In genomic region chr7:45465112-45465511, GRCm38 (mm10) we compare ENCODE assay signal across 12 mouse cellular contexts. TPM values are rescaled to one million over a fixed set of nuclear protein-coding genes. Genes with fewer than 3 reads are reported as not detected.
DNase-seq lines count a peak whose midpoint lies in the region; ATAC-seq and TF ChIP-seq lines count a peak whose summit lies in the region.
"Had no signal": no experiment of that assay in that cellular context is flagged by ENCODE, and none has a peak within 500 bp of the region (broad histone marks: within the 10 kb centered on the region; RNA-seq: fewer than 3 reads in every experiment).

No protein-coding gene starts in this region.

- peak overlapping the region; percentile 86; the same call in 1 of the 2 replicates for H3K9ac ChIP-seq in embryonic facial prominence, embryonic 12.5 days
- no peak overlapping the region for H3K9ac ChIP-seq in intestine, embryonic 15.5 days
- no peak overlapping the region for H3K9ac ChIP-seq in midbrain, embryonic 14.5 days (replicated peaks; ENCODE audit: low read length)

- no peak for DNase-seq in layer of hippocampus, adult 2 months (ENCODE audit: low spot score in 2 of 2)
- DNase-seq in layer of hippocampus, postnatal 25 days (ENCODE audit: extremely low spot score in 1 of 2, low spot score in 1 of 2): no peak
- DNase-seq in midbrain, embryonic 14.5 days: no peak
- DNase-seq in thymus, postnatal 36 days: no peak
- DNase-seq in layer of hippocampus, postnatal 36 days: no peak
- DNase-seq in lung, postnatal 10 days: no peak
- DNase-seq: adrenal gland, postnatal 25 days; gastrocnemius, postnatal 25 days had no signal

- no peak for TF ChIP-seq CTCF in layer of hippocampus, adult 2 months (conservative IDR thresholded peaks at IDR 0.05)

- peaks cover 35% of the 10 kb centered on the region for H3K36me3 ChIP-seq in embryonic facial prominence, embryonic 12.5 days
- peaks cover 16% of the 10 kb centered on the region for H3K36me3 ChIP-seq in intestine, embryonic 15.5 days
- peaks cover 34% of the 10 kb centered on the region for H3K36me3 ChIP-seq in midbrain, embryonic 14.5 days (ENCODE audit: control insufficient read depth, insufficient read depth, low read length)

- peak overlapping the region; percentile 75; the same call in 1 of the 2 replicates for H3K4me3 ChIP-seq in layer of hippocampus, adult 2 months
- H3K4me3 ChIP-seq in embryonic facial prominence, embryonic 12.5 days: peak overlapping the region; percentile 84
- no peak overlapping the region for H3K4me3 ChIP-seq in intestine, embryonic 15.5 days (replicated peaks)
- H3K4me3 ChIP-seq in midbrain, embryonic 14.5 days (replicated peaks; ENCODE audit: low read depth, low read length): 0 out of 2 replicates have a peak overlapping the region, but pooled peaks have one; percentile 84

- no peak overlapping the region for H3K4me2 ChIP-seq in embryonic facial prominence, embryonic 12.5 days (replicated peaks)
- H3K4me2 ChIP-seq in intestine, embryonic 15.5 days (replicated peaks): peak overlapping the region; percentile 89
- H3K4me2 ChIP-seq in midbrain, embryonic 14.5 days (ENCODE audit: low read length): peak overlapping the region; percentile 95; the same call in 1 of the 2 replicates

- H3K27ac ChIP-seq in layer of hippocampus, adult 2 months: peak overlapping the region; percentile 96; the same call in 1 of the 2 replicates
- H3K27ac ChIP-seq in embryonic facial prominence, embryonic 12.5 days: no peak overlapping the region
- H3K27ac ChIP-seq in intestine, embryonic 15.5 days: no peak overlapping the region
- no peak overlapping the region for H3K27ac ChIP-seq in midbrain, embryonic 14.5 days (replicated peaks; ENCODE audit: low read depth, low read length)

- ATAC-seq in embryonic facial prominence, embryonic 12.5 days (ENCODE audit: insufficient number of reproducible peaks, insufficient read depth, low FRiP score, low TSS enrichment): no peak
- ATAC-seq in intestine, embryonic 15.5 days: no peak
- ATAC-seq in midbrain, embryonic 14.5 days (ENCODE audit: low FRiP score, low TSS enrichment): no peak

- H3K4me1 ChIP-seq in embryonic facial prominence, embryonic 12.5 days: peaks cover 22% of the 10 kb centered on the region
- peaks cover 32% of the 10 kb centered on the region for H3K4me1 ChIP-seq in intestine, embryonic 15.5 days (replicated peaks)
- H3K4me1 ChIP-seq in midbrain, embryonic 14.5 days (ENCODE audit: control insufficient read depth, insufficient read depth, low read length): peaks cover 23% of the 10 kb centered on the region

- WGBS in embryonic facial prominence, embryonic 12.5 days: 94% methylated on average over 12 of the region's 12 CpGs
- WGBS in intestine, embryonic 15.5 days: 94% methylated on average over 12 of the region's 12 CpGs
- WGBS in midbrain, embryonic 14.5 days: 97% methylated on average over 12 of the region's 12 CpGs

- H3K9me3 ChIP-seq in embryonic facial prominence, embryonic 12.5 days: no peaks in the 10 kb centered on the region
- H3K9me3 ChIP-seq in intestine, embryonic 15.5 days: no peaks in the 10 kb centered on the region
- H3K9me3 ChIP-seq in midbrain, embryonic 14.5 days (ENCODE audit: control insufficient read depth, low read length): no peaks in the 10 kb centered on the region

- H3K27me3 ChIP-seq in embryonic facial prominence, embryonic 12.5 days: no peaks in the 10 kb centered on the region
- H3K27me3 ChIP-seq in intestine, embryonic 15.5 days (replicated peaks): no peaks in the 10 kb centered on the region
- H3K27me3 ChIP-seq in midbrain, embryonic 14.5 days (ENCODE audit: control insufficient read depth, insufficient read depth, low read length): no peaks in the 10 kb centered on the region

RNA-seq across cellular contexts. Expression of gene Bax, which starts 1.6 kb away (rescaled TPM):
- 10 to 100 TPM; 73.2 to 77.6 TPM for total RNA-seq in layer of hippocampus, adult 2 months (2021)
- 10 to 100 TPM; 81.6 to 82.1 TPM for total RNA-seq in layer of hippocampus, postnatal 25 days (2021)
- 220 and 224 TPM in 2 replicates for polyA plus RNA-seq in embryonic facial prominence, embryonic 12.5 days (2016; fragmentation: Nextera tagmentation; extraction: Ambion mirVana)
- 181 and 185 TPM in 2 replicates for polyA plus RNA-seq in intestine, embryonic 15.5 days (2015; fragmentation: Nextera tagmentation; extraction: Ambion mirVana)
- polyA plus RNA-seq in midbrain, embryonic 14.5 days (2014; fragmentation: Nextera tagmentation; extraction: Ambion mirVana): 107 and 182 TPM in 2 replicates
- 10 to 100 TPM; 73.5 to 80.8 TPM for total RNA-seq in layer of hippocampus, postnatal 36 days (2021)

RNA-seq across cellular contexts. Expression of gene Ftl1, which starts 5.4 kb away (rescaled TPM):
- total RNA-seq in layer of hippocampus, adult 2 months (2021): 100 to 1,000 TPM; 186 to 204 TPM
- total RNA-seq in layer of hippocampus, postnatal 25 days (2021): 100 to 1,000 TPM; 204 to 228 TPM
- polyA plus RNA-seq in embryonic facial prominence, embryonic 12.5 days (2016; fragmentation: Nextera tagmentation; extraction: Ambion mirVana): 5,211 and 5,392 TPM in 2 replicates
- 5,581 and 6,050 TPM in 2 replicates for polyA plus RNA-seq in intestine, embryonic 15.5 days (2015; fragmentation: Nextera tagmentation; extraction: Ambion mirVana)
- polyA plus RNA-seq in midbrain, embryonic 14.5 days (2014; fragmentation: Nextera tagmentation; extraction: Ambion mirVana): 5,898 and 6,785 TPM in 2 replicates
- 100 to 1,000 TPM; 187 to 197 TPM for total RNA-seq in layer of hippocampus, postnatal 36 days (2021)

RNA-seq across cellular contexts. Expression of gene Tulp2, which starts 16.6 kb away (rescaled TPM):
- not detected for total RNA-seq in layer of hippocampus, adult 2 months (2021)
- not detected for total RNA-seq in layer of hippocampus, postnatal 25 days (2021)
- 0.92 and 1.2 TPM in 2 replicates for polyA plus RNA-seq in embryonic facial prominence, embryonic 12.5 days (2016; fragmentation: Nextera tagmentation; extraction: Ambion mirVana)
- polyA plus RNA-seq in intestine, embryonic 15.5 days (2015; fragmentation: Nextera tagmentation; extraction: Ambion mirVana): 1.8 and 1.9 TPM in 2 replicates
- 0.13 and 0.32 TPM in 2 replicates for polyA plus RNA-seq in midbrain, embryonic 14.5 days (2014; fragmentation: Nextera tagmentation; extraction: Ambion mirVana)
- total RNA-seq in layer of hippocampus, postnatal 36 days (2021): not detected
- total RNA-seq: gastrocnemius, postnatal 25 days had no signal

RNA-seq across cellular contexts. Expression of gene Gm45808, which starts 21.5 kb away (rescaled TPM):
- total RNA-seq in layer of hippocampus, adult 2 months (2021): 1 to 10 TPM; 2.1 to 3.1 TPM
- total RNA-seq in layer of hippocampus, postnatal 25 days (2021): 1 to 10 TPM in 1 of 2 experiments, under 1 TPM in 1; 0.63 to 1.1 TPM
- not detected in 2 replicates for polyA plus RNA-seq in embryonic facial prominence, embryonic 12.5 days (2016; fragmentation: Nextera tagmentation; extraction: Ambion mirVana)
- not detected in 2 replicates for polyA plus RNA-seq in intestine, embryonic 15.5 days (2015; fragmentation: Nextera tagmentation; extraction: Ambion mirVana)
- polyA plus RNA-seq in midbrain, embryonic 14.5 days (2014; fragmentation: Nextera tagmentation; extraction: Ambion mirVana): not detected in 2 replicates
- total RNA-seq in layer of hippocampus, postnatal 36 days (2021): 1 to 10 TPM in 1 of 2 experiments, not detected in 1; 2.5 TPM
- polyA plus RNA-seq: lung, embryonic 16.5 days; stomach, embryonic 14.5 days had no signal

RNA-seq across cellular contexts. Expression of gene Dhdh, which starts 23.5 kb away (rescaled TPM):
- total RNA-seq in layer of hippocampus, adult 2 months (2021): 1 to 10 TPM; 4.3 to 4.4 TPM
- total RNA-seq in layer of hippocampus, postnatal 25 days (2021): 1 to 10 TPM; 3.1 to 5.7 TPM
- 3.0 and 3.7 TPM in 2 replicates for polyA plus RNA-seq in embryonic facial prominence, embryonic 12.5 days (2016; fragmentation: Nextera tagmentation; extraction: Ambion mirVana)
- 2.6 and 2.7 TPM in 2 replicates for polyA plus RNA-seq in intestine, embryonic 15.5 days (2015; fragmentation: Nextera tagmentation; extraction: Ambion mirVana)
- 3.1 and 3.2 TPM in 2 replicates for polyA plus RNA-seq in midbrain, embryonic 14.5 days (2014; fragmentation: Nextera tagmentation; extraction: Ambion mirVana)
- 1 to 10 TPM; 3.1 to 3.9 TPM for total RNA-seq in layer of hippocampus, postnatal 36 days (2021)
